Mouse (Mus musculus) midbrain, embryonic 13.5 days (tissue): Measurements from ENCODE around the gene Map3k1. TPM values are rescaled to one million over a fixed set of nuclear protein-coding genes. Genes with fewer than 3 reads are reported as not detected.

Source experiments
- ATAC-seq: fragments of 200-750 bp; cut with Nextera tagmentation; 2 replicates; pipeline ENCODE4 v1.8.0; 2017; ENCODE audit warnings: mild to moderate bottlenecking, moderate TSS enrichment, moderate library complexity
- H3K27ac ChIP-seq: fragments of 300-500 bp; sonication (generic); 2 replicates; pipeline ENCODE4 v1.5.1; 2015; ENCODE audit warnings: inconsistent platforms, mild to moderate bottlenecking, moderate library complexity
- H3K27me3 ChIP-seq: fragments of 300-500 bp; sonication (generic); 2 replicates; pipeline ENCODE4 v1.6.1; 2015; ENCODE audit warnings: mild to moderate bottlenecking, inconsistent platforms
- H3K36me3 ChIP-seq: fragments of 300-500 bp; sonication (generic); 2 replicates; pipeline ENCODE4 v1.6.1; 2015; ENCODE audit warnings: mild to moderate bottlenecking, inconsistent platforms
- H3K4me1 ChIP-seq: fragments of 300-500 bp; sonication (generic); replicated peaks from 2 replicates; pipeline ENCODE4 v1.6.1; 2015; ENCODE audit warnings: inconsistent platforms
- H3K4me2 ChIP-seq: fragments of 300-500 bp; sonication (generic); replicated peaks from 2 replicates; pipeline ENCODE4 v1.6.1; 2015; ENCODE audit warnings: moderate library complexity, mild to moderate bottlenecking, inconsistent platforms
- H3K4me3 ChIP-seq: fragments of 300-500 bp; sonication (generic); replicated peaks from 2 replicates; pipeline ENCODE4 v1.5.1; 2015; ENCODE audit warnings: mild to moderate bottlenecking, inconsistent platforms
- H3K9ac ChIP-seq: fragments of 300-500 bp; sonication (generic); replicated peaks from 2 replicates; pipeline ENCODE4 v1.6.1; 2015; ENCODE audit warnings: mild to moderate bottlenecking, inconsistent platforms
- H3K9me3 ChIP-seq: fragments of 300-500 bp; sonication (generic); 2 replicates; pipeline ENCODE4 v1.6.1; 2016; ENCODE audit warnings: mild to moderate bottlenecking, inconsistent platforms
- WGBS: fragments of 180-500 bp; shearing (Covaris S2); methylation state at CpG from one replicate; pipeline ENCODE4 v1.1.7; 2015; 5-methylcytosine and 5-hydroxymethylcytosine counted together
- polyA plus RNA-seq: library from polyadenylated mRNA; unstranded; fragments of >200 nt; fragmentation: Nextera tagmentation; extraction: Ambion mirVana; gene quantifications from 2 replicates; pipeline ENCODE4 v1.2.1, GENCODE M21; 2015

Map3k1 gene
- polyA plus RNA-seq, 1 experiment from 2014 or later = 12.0 TPM

DNA sequence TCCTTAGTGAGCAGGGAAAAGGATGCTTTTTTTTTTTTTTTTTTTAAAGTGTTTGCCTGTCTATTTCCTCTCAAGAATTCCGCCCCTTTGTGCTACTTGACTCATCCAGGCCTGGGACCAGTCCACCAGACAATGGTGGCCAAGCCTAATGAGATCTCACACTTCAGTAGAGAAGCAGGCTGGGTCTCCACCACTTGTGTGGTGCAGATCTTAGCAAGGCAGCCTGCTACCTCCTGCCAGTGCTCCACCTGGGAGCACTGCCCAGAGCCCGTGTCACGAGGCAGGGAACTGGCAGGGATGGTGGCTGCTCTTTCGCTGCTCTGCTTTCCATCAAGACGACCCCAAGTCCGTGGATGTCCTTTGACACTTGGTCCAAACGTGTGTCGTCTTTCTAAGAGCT lies 25.3 kb downstream of the Map3k1 start:
- WGBS = 84% methylated on average over 8 of the region's 8 CpGs
- Histone ChIP-seq H3K4me1 (peaks cover 9% of the 10 kb centered on the region), H3K9ac (no peak overlapping the region), H3K9me3 (no peaks in the 10 kb centered on the region), H3K36me3 (0 out of 2 replicates have a peak, but pooled peaks cover 5% of the 10 kb centered on the region), H3K27me3 (no peaks in the 10 kb centered on the region), H3K27ac (no peak overlapping the region), H3K4me2 (no peak overlapping the region), H3K4me3 (no peak overlapping the region)
- no peak for ATAC-seq

DNA sequence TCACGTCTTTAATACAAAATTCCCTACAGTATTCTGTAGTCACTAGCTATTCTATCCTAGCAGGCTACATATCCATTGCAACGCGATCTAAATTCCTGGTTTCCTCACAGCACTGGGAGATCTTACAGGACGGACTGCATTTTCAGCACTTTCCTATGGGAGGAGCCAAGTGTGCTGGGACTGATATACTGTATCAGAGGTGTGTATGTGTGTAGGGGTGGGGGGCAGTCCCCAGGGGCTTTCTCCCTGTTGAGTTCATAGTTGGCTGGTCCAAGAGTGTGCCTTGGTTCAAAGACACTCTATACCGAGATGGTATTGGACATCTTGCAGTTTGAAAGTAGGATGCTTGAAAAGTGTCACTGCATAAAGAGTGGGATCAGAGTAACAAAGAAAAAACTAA lies 29.3 kb downstream of the Map3k1 start:
- Histone ChIP-seq H3K9me3 (no peaks in the 10 kb centered on the region), H3K4me2 (no peak overlapping the region), H3K27me3 (no peaks in the 10 kb centered on the region), H3K4me1 (peaks cover 19% of the 10 kb centered on the region), H3K36me3 (peaks cover 15% of the 10 kb centered on the region), H3K4me3 (no peak overlapping the region), H3K27ac (no peak overlapping the region), H3K9ac (no peak overlapping the region)
- no peak for ATAC-seq
- 89% methylated on average over 5 of the region's 5 CpGs for WGBS

- Histone ChIP-seq H3K9me3 (no peaks in the 10 kb centered on the region), H3K36me3 (peaks cover 18% of the 10 kb centered on the region), H3K4me2 (no peak overlapping the region), H3K27ac (no peak overlapping the region), H3K9ac (no peak overlapping the region), H3K4me1 (peaks cover 19% of the 10 kb centered on the region), H3K27me3 (no peaks in the 10 kb centered on the region), H3K4me3 (no peak overlapping the region)
- no peak for ATAC-seq
- WGBS = 85% methylated on average over 6 of the region's 6 CpGs
Measured at GRCm38 (mm10) chr13:111778606-111779005, 30.2 kb downstream of the Map3k1 start.

- H3K4me3 ChIP-seq = no peak overlapping the region
- no peak overlapping the region for H3K9ac ChIP-seq
- no peaks in the 10 kb centered on the region for H3K9me3 ChIP-seq
- ATAC-seq = no peak
- no peak overlapping the region for H3K4me2 ChIP-seq
- peaks cover 21% of the 10 kb centered on the region for H3K36me3 ChIP-seq
- no peaks in the 10 kb centered on the region for H3K27me3 ChIP-seq
- H3K4me1 ChIP-seq = peaks cover 19% of the 10 kb centered on the region
- no peak overlapping the region for H3K27ac ChIP-seq
- WGBS = 66% methylated on average over 10 of the region's 10 CpGs
Measured at GRCm38 (mm10) chr13:111777865-111778264, 30.9 kb downstream of the Map3k1 start.

DNA sequence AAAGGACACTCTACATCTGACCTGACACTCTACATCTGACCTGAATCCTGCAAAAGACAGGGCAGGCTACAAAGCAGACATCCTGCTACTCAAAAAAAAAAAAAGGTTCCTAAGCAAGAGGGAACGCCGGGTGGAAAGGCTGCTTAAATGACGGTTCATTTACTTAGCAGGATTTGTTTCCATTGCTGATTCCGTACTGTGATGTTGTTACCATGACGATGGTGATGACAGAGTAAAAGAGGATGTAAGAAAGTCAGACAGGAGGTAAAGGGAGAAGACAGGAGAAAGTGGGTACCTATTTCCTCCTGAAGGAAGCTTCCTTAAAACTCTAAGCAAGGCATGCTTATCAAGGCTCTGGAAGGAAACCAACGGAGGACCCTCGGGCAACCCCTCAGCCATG lies 31.6 kb downstream of the Map3k1 start:
- Histone ChIP-seq H3K27me3 (no peaks in the 10 kb centered on the region), H3K9me3 (no peaks in the 10 kb centered on the region), H3K4me2 (no peak overlapping the region), H3K36me3 (peaks cover 23% of the 10 kb centered on the region), H3K4me3 (no peak overlapping the region), H3K27ac (no peak overlapping the region), H3K9ac (no peak overlapping the region), H3K4me1 (peaks cover 19% of the 10 kb centered on the region)
- ATAC-seq = 0 out of 2 replicates have a peak, but pooled peaks have one; percentile 20
- 49% methylated on average over 7 of the region's 7 CpGs for WGBS

DNA sequence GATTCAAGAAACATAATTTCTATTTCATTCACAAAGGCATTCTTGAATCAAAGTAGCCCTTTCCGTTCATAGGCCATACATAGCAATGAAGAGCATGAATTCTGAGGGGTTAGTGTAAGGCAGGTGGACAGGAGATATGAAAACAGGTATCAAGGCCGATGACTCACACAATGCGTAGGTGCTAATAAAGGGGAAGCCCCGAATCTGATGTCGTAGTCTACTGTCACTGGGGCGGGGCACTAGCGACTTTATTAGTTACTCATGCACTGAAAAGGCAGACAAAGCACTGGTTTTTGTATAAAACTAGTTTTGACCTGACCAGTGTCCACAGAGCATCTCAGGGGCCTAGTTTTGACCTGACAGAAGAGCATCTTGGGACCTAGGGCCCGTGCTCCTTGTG lies 36.7 kb downstream of the Map3k1 start:
- WGBS = 92% methylated on average over 8 of the region's 8 CpGs
- Histone ChIP-seq H3K4me1 (peaks cover 6% of the 10 kb centered on the region; the same call in 1 of the 2 replicates), H3K4me3 (no peak overlapping the region), H3K27ac (no peak overlapping the region), H3K4me2 (no peak overlapping the region), H3K9me3 (no peaks in the 10 kb centered on the region), H3K9ac (no peak overlapping the region), H3K27me3 (no peaks in the 10 kb centered on the region), H3K36me3 (peaks cover 44% of the 10 kb centered on the region)
- ATAC-seq = no peak

DNA sequence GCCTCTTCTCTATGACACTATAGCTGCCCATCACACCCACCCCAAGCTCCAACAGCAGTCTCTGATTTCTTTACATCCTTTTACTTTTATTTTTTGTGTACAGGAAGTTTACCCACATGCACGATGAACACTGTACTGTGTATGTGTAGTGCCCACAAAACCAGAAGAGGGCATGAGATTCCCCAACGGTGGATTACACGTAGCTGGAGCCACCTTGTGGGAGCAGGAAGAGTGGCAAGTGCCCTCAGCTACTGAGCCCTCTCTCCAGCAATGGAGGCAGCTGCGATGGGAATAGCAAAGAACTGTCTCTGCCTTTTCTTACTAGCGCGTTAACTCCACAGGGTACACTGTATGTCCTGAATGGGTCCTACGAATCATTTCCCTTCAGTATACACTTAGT lies 37.6 kb downstream of the Map3k1 start:
- Histone ChIP-seq H3K4me3 (no peak overlapping the region), H3K4me1 (no peaks in the 10 kb centered on the region), H3K4me2 (no peak overlapping the region), H3K27me3 (no peaks in the 10 kb centered on the region), H3K27ac (no peak overlapping the region), H3K9ac (no peak overlapping the region), H3K9me3 (no peaks in the 10 kb centered on the region), H3K36me3 (peaks cover 52% of the 10 kb centered on the region)
- peak; percentile 68 for ATAC-seq
- 57% methylated on average over 7 of the region's 7 CpGs for WGBS

- H3K4me1 ChIP-seq = no peaks in the 10 kb centered on the region
- H3K4me3 ChIP-seq = no peak overlapping the region
- H3K4me2 ChIP-seq = no peak overlapping the region
- no peaks in the 10 kb centered on the region for H3K27me3 ChIP-seq
- 96% methylated on average over 9 of the region's 9 CpGs for WGBS
- H3K9ac ChIP-seq = no peak overlapping the region
- ATAC-seq = no peak
- H3K36me3 ChIP-seq = peaks cover 54% of the 10 kb centered on the region
- H3K9me3 ChIP-seq = no peaks in the 10 kb centered on the region
- no peak overlapping the region for H3K27ac ChIP-seq
Measured at GRCm38 (mm10) chr13:111770776-111771175, 38.0 kb downstream of the Map3k1 start.

DNA sequence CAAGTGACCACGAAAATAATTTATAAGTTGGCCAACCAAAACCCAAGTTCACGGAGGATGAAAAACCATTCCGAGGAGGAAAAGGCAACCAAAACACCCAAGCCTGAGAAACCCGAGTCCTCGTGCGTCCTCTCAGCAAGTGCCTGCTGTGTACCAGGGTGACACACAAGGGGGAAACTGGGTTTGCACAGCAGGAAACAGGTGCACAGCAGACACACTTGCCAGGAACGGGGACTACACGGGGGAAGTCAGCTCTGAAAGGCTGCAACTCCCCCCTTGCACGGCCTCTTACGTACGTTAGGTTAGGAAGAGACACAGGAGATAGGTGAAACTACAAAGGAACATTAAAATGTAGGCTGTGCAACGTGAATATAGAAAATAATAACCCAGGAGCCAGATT lies 46.3 kb downstream of the Map3k1 start:
- H3K4me2 ChIP-seq = no peak overlapping the region
- H3K4me1 ChIP-seq = no peaks in the 10 kb centered on the region
- no peaks in the 10 kb centered on the region for H3K9me3 ChIP-seq
- WGBS = 94% methylated on average over 12 of the region's 12 CpGs
- H3K9ac ChIP-seq = no peak overlapping the region
- no peak overlapping the region for H3K4me3 ChIP-seq
- no peak overlapping the region for H3K27ac ChIP-seq
- H3K36me3 ChIP-seq = peaks cover 86% of the 10 kb centered on the region
- no peaks in the 10 kb centered on the region for H3K27me3 ChIP-seq
- no peak for ATAC-seq

DNA sequence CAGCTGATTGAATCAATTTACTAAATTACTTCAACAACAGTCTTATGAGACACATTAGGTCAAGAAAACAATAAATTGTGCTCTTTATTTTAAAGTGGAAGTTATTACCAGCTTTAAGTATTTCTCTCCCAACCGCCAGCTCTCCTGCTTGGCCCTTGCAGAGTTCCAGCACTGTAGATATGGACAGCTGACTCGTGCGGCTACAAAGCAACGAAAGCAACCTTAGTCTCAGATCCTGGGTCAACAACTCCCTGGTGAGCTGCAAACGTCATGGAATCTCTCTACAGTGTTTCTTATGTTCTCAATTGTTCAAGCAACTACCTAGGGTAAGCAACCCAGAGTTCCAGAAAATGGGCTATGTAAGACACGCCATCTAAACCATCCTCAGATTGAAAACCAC lies 51.8 kb downstream of the Map3k1 start:
- Histone ChIP-seq H3K9me3 (no peaks in the 10 kb centered on the region), H3K27me3 (no peaks in the 10 kb centered on the region), H3K4me1 (no peaks in the 10 kb centered on the region), H3K4me3 (no peak overlapping the region), H3K36me3 (peaks cover 93% of the 10 kb centered on the region), H3K9ac (no peak overlapping the region), H3K4me2 (no peak overlapping the region), H3K27ac (no peak overlapping the region)
- WGBS = 93% methylated on average over 6 of the region's 6 CpGs
- no peak for ATAC-seq

GRCm38 (mm10) chr13:111755937-111756336 lies 52.9 kb downstream of the Map3k1 start:
- Histone ChIP-seq H3K9ac (no peak overlapping the region), H3K4me1 (no peaks in the 10 kb centered on the region), H3K9me3 (no peaks in the 10 kb centered on the region), H3K27me3 (no peaks in the 10 kb centered on the region), H3K27ac (no peak overlapping the region), H3K4me3 (no peak overlapping the region), H3K36me3 (peaks cover 96% of the 10 kb centered on the region), H3K4me2 (no peak overlapping the region)
- no peak for ATAC-seq
- WGBS = 97% methylated on average over 15 of the region's 15 CpGs

DNA sequence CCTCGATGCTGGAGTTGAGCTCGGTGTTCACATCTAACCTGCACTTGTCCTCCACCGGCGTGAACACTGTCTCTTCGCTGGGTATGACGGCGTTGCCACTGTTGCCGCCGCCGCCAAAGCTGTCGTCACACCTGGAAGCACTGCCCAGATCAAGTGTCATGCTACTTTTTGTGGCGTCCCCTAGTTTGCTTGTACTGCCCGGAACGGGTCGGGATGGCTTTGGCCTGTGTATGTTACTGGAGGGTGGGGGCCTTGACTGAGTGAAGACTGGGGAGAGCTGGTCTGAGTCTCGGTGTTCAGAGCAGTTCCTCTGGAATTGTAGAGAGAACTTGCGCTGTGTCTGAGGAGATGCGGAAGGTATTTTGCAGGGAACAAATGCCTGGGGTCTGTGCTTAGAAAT lies 53.4 kb downstream of the Map3k1 start:
- Histone ChIP-seq H3K4me2 (no peak overlapping the region), H3K9me3 (no peaks in the 10 kb centered on the region), H3K36me3 (peaks cover 96% of the 10 kb centered on the region), H3K9ac (no peak overlapping the region), H3K27me3 (no peaks in the 10 kb centered on the region), H3K4me1 (no peaks in the 10 kb centered on the region), H3K4me3 (no peak overlapping the region), H3K27ac (no peak overlapping the region)
- 98% methylated on average over 18 of the region's 18 CpGs for WGBS
- no peak for ATAC-seq

DNA sequence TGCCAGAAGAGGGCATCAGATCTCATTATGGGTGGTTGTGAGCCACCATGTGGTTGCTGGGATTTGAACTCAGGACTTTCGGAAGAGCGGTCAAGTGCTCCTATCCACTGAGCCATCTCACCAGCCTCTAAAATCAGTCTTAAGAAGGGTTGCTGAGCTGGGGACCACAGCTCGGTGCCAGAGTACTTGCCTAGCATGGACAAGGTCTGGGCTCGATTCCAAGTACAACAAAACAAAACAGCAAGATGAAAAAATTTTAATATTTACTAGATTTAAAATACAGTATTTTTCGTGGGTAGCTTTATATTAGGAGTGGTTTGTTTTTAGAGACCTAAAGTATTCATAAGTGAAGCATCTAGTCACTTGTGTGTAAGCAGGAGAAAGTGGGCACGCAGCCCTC lies 55.5 kb downstream of the Map3k1 start:
- Histone ChIP-seq H3K4me3 (no peak overlapping the region), H3K4me1 (no peaks in the 10 kb centered on the region), H3K36me3 (peaks cover 98% of the 10 kb centered on the region), H3K27me3 (no peaks in the 10 kb centered on the region), H3K9ac (no peak overlapping the region), H3K4me2 (no peak overlapping the region), H3K27ac (no peak overlapping the region), H3K9me3 (no peaks in the 10 kb centered on the region)
- no peak for ATAC-seq
- 94% methylated on average over 6 of the region's 6 CpGs for WGBS
